Mouse (Mus musculus): ENCODE measurements at regions not wholly inside any gene's neighbourhood (a gene's known extent, or its start where the extent isn't known, plus 50 kb on each side); places are given as distances from the start of the nearest gene placed in this dataset.

DNA sequence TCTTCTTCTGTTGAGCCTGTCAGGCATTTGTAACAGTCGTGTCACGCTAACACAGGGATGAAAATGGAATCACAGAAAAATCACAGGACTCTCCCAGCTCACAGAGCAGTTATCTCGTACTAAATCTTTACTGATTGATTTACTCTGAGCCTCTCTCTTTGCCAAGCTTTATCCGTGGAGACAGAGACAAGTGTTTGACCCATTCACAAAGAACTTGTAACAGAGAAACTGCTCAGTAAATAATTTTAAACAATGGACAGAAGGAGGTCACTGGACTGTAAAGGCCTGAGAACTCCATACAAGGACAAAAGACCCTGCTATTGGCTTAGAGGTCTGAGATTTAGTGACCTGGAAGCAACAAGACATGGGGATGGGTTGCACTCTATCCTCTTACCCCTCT is 66.5 kb downstream of the Nps start:
- POLR2A ChIA-PET: no interaction called here
- CTCF ChIA-PET: interaction anchor here in 1 of 4 experiments (0.6 kb wide), 1 partner anchor 769 kb away, joined by 3 read pairs; no protein-coding TSS in a partner anchor

DNA sequence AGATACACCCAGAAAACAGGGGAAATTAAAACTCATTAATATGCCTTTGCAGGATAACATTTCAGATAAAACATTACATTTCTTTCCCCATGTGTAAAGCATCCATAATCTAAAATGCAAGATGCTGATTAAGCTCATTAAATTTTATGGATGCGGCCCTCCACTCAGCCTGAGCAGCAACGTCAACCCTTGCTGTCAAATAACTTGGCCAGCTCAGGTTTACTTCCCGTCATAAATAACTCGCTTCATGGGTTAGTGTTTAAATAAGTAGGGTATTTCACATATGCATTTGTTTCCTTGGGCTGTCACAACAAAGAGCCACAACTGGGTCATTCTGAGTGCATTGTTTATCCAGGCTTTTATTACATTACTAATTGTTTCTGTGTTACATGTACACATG is 65.1 kb upstream of the Foxi2 start:
- CTCF ChIA-PET: interaction anchor here in 1 of 4 experiments (1.6 kb wide), 1 partner anchor 13 kb away, joined by 4 read pairs; no protein-coding TSS in a partner anchor
- POLR2A ChIA-PET: interaction anchor here in 2 of 4 experiments (0.7 kb wide), 2 partner anchors 197 to 862 kb away, joined by 3 read pairs; no protein-coding TSS in a partner anchor

DNA sequence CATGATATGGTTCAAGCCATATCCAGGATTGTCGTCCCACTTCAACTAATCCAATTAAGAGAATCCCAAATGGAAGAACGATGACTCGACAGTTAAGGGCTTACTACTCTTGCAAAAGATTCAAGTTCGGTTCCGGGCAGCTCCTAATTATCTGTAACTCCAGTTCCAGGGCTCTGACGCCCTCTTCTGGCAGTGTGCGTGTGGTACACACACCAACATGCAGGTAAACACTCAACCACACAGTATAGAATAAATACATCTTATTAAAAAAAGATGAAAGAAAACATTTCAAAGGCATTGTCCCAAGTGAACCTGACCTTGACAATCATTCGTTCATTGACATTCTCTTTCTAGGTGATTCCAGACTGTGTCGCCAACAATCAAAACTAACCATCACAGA is 63.4 kb upstream of the Foxi2 start:
- CTCF ChIA-PET: interaction anchor here in 3 of 4 experiments (0.5 to 2.4 kb wide), 15 partner anchors 11 to 1366 kb away, joined by 3 to 30 read pairs (median 3); partner anchors contain the start of gene Fam196a (in 1 of the 3)

DNA sequence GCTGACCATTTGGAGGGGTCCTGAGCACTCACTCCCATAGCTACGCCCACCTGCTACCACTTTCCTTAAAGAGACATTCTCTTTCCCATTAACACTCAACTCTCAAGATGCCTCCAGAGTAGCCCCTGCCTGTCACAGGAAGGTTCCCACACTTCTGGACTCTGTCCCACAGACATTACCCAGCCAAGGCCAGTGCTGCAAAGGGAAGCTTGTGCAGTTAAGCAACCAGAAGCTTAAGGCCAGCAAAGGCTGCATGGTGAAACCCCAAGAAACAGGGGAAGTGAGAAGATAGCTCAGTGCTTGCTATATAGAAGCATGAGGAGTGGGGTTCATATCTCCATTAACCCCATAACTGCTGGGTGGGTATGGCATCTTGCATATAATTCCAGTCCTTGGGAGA is 52.3 kb upstream of the Foxi2 start:
- CTCF ChIA-PET: interaction anchor here in 3 of 4 experiments (0.6 to 1.7 kb wide), 3 partner anchors 11 to 397 kb away, joined by 3 to 6 read pairs (median 4); no protein-coding TSS in a partner anchor
- POLR2A ChIA-PET: interaction anchor here in 1 of 4 experiments (0.5 kb wide), 1 partner anchor 923 kb away, joined by 3 read pairs; no protein-coding TSS in a partner anchor

More for the DNA sequence above, 63.4 kb upstream of the Foxi2 start:
- POLR2A ChIA-PET: no interaction called here

All from embryonic stem cell, embryonic (primary cell).